Mouse (Mus musculus): ENCODE data around the gene Gm7849. TPM values are rescaled to one million over a fixed set of nuclear protein-coding genes. Genes with fewer than 3 reads are reported as not detected.
"Not testable (repeated sequence)": the region's sequence is repeated elsewhere in the genome, so short reads cannot be mapped to it uniquely, and the experiment has no call there.

Gm7849 gene
- not detected in 2 replicates for polyA plus RNA-seq (2014; fragmentation: Nextera tagmentation; extraction: Ambion mirVana)

- ATAC-seq (ENCODE audit: low read depth); H3K9me3 ChIP-seq (ENCODE audit: control insufficient read depth, low read length): not testable (repeated sequence)
- WGBS: no CpG with 5 or more reads among the region's 1 CpGs
Measured at GRCm38 (mm10) chr8:21456460-21456859, at the start of gene Gm7849. Gm7849 (minus strand) TSS chr8:21456560.

DNA sequence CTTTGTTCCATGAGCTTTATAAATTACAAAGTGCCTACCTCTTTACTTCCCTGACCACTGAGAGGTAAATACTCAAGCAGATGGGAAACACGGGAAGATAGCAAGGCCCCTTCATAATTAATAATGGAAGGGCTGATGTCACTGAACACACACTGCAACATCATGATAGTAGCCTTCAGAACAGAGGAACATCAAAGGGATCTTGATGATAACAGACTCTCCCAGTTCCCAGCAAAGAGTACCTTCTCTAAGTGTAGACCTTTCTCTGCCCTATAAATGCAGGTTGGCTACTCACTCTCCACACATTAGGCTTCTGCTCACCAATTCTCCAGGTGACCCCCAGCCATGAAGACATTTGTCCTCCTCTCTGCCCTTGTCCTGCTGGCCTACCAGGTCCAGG lies 29.2 kb downstream of the Gm7849 start, which contains the start of gene Defa36:
TSS of gene Defa36 (plus strand) at position 301 of the 400 bp plus-strand sequence.
- H3K4me3 ChIP-seq (ENCODE audit: low read depth, low read length); H3K9ac ChIP-seq (ENCODE audit: low read depth, low read length); DNase-seq (ENCODE audit: low spot score); ATAC-seq (ENCODE audit: low read depth); H3K9me3 ChIP-seq (ENCODE audit: control insufficient read depth, low read length); H3K27ac ChIP-seq (replicated peaks; ENCODE audit: low read depth, low read length); H3K27me3 ChIP-seq (replicated peaks; ENCODE audit: control insufficient read depth, insufficient read depth, low read length); H3K4me1 ChIP-seq (ENCODE audit: control insufficient read depth, insufficient read depth, low read length); H3K4me2 ChIP-seq (ENCODE audit: low read depth, low read length); H3K36me3 ChIP-seq (ENCODE audit: control insufficient read depth, insufficient read depth, low read length): not testable (repeated sequence)
- WGBS: no CpG with 5 or more reads among the region's 1 CpGs

More at GRCm38 (mm10) chr8:21456460-21456859, at the start of gene Gm7849:
- H3K4me2 ChIP-seq (ENCODE audit: low read depth, low read length); H3K36me3 ChIP-seq (ENCODE audit: control insufficient read depth, insufficient read depth, low read length); H3K4me1 ChIP-seq (ENCODE audit: control insufficient read depth, insufficient read depth, low read length); H3K27ac ChIP-seq (replicated peaks; ENCODE audit: low read depth, low read length); H3K9ac ChIP-seq (ENCODE audit: low read depth, low read length); DNase-seq (ENCODE audit: low spot score); H3K4me3 ChIP-seq (ENCODE audit: low read depth, low read length); H3K27me3 ChIP-seq (replicated peaks; ENCODE audit: control insufficient read depth, insufficient read depth, low read length): not testable (repeated sequence)

Other genes starting within 250 kb of the Gm7849 start
- not detected in 2 replicates for gene Gm15292, start 206.8 kb downstream of the Gm7849 start, polyA plus RNA-seq (2014; fragmentation: Nextera tagmentation; extraction: Ambion mirVana)
- not detected in 2 replicates for gene Defa27, start 141.0 kb downstream of the Gm7849 start, polyA plus RNA-seq (2014; fragmentation: Nextera tagmentation; extraction: Ambion mirVana)
- not detected in 2 replicates for gene Defa29, start 129.5 kb downstream of the Gm7849 start, polyA plus RNA-seq (2014; fragmentation: Nextera tagmentation; extraction: Ambion mirVana)
- not detected in 2 replicates for gene Defa2, start 78.0 kb downstream of the Gm7849 start, polyA plus RNA-seq (2014; fragmentation: Nextera tagmentation; extraction: Ambion mirVana)
- not detected in 2 replicates for gene Defa33, start 64.7 kb downstream of the Gm7849 start, polyA plus RNA-seq (2014; fragmentation: Nextera tagmentation; extraction: Ambion mirVana)
- not detected in 2 replicates for gene Defa36, start 29.1 kb downstream of the Gm7849 start, polyA plus RNA-seq (2014; fragmentation: Nextera tagmentation; extraction: Ambion mirVana)
- not detected in 2 replicates for gene Defa20, start 52.7 kb upstream of the Gm7849 start, polyA plus RNA-seq (2014; fragmentation: Nextera tagmentation; extraction: Ambion mirVana)
- not detected in 2 replicates for gene Defa32, start 72.5 kb upstream of the Gm7849 start, polyA plus RNA-seq (2014; fragmentation: Nextera tagmentation; extraction: Ambion mirVana)
- gene Defa37, start 108.8 kb upstream of the Gm7849 start, polyA plus RNA-seq (2014; fragmentation: Nextera tagmentation; extraction: Ambion mirVana): not detected in 2 replicates
- not detected in 2 replicates for gene Defa28, start 126.4 kb upstream of the Gm7849 start, polyA plus RNA-seq (2014; fragmentation: Nextera tagmentation; extraction: Ambion mirVana)
- gene Gm7861, start 137.9 kb upstream of the Gm7849 start, polyA plus RNA-seq (2014; fragmentation: Nextera tagmentation; extraction: Ambion mirVana): not detected in 2 replicates
- gene Defa26, start 161.6 kb upstream of the Gm7849 start, polyA plus RNA-seq (2014; fragmentation: Nextera tagmentation; extraction: Ambion mirVana): not detected in 2 replicates
- gene Defa17, start 199.2 kb upstream of the Gm7849 start, polyA plus RNA-seq (2014; fragmentation: Nextera tagmentation; extraction: Ambion mirVana): not detected in 2 replicates
- not detected in 2 replicates for gene Defa34, start 209.2 kb upstream of the Gm7849 start, polyA plus RNA-seq (2014; fragmentation: Nextera tagmentation; extraction: Ambion mirVana)
- gene AY761184, start 247.1 kb upstream of the Gm7849 start, polyA plus RNA-seq (2014; fragmentation: Nextera tagmentation; extraction: Ambion mirVana): not detected in 2 replicates

Measured in embryonic facial prominence, embryonic 14.5 days (tissue).